Mouse (Mus musculus): ENCODE data around the gene Lss. TPM values are rescaled to one million over a fixed set of nuclear protein-coding genes. Genes with fewer than 3 reads are reported as not detected.

The Lss gene
- polyA plus RNA-seq, 1 experiment, result 32.8 TPM

DNA sequence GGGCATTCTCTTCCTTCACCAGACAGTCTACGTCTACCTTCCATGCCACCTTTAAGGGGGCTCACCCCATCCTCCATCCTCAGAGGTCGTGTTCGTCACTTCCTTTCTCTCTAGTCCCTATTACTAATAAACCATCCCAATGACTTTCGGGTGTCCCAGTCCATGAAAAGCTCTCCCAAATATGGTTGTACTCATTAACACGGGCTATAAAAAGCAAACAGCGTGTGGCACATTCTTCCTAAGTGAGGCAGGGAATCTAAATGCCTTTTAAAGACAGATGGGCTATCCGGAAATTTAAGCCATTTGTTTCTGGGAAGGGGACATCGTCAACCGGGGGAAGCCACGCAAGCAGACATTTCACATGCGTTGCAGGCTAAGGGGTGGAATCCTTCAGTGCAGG lies 58.8 kb downstream of the Lss start:
- Histone ChIP-seq H3K4me3 (ENCODE audit: insufficient read depth, low read length) (no peak overlapping the region), H3K27ac (ENCODE audit: insufficient read depth, low read length) (no peak overlapping the region), H3K4me1 (ENCODE audit: control insufficient read depth, insufficient read depth, low read length) (no peaks in the 10 kb centered on the region)
- no peak for TF ChIP-seq CTCF (IDR thresholded peaks at IDR 0.05; ENCODE audit: borderline replicate concordance, insufficient read depth, low read length)
- TF ChIP-seq POLR2A (IDR thresholded peaks at IDR 0.05; ENCODE audit: low read depth, low read length), result no peak

DNA sequence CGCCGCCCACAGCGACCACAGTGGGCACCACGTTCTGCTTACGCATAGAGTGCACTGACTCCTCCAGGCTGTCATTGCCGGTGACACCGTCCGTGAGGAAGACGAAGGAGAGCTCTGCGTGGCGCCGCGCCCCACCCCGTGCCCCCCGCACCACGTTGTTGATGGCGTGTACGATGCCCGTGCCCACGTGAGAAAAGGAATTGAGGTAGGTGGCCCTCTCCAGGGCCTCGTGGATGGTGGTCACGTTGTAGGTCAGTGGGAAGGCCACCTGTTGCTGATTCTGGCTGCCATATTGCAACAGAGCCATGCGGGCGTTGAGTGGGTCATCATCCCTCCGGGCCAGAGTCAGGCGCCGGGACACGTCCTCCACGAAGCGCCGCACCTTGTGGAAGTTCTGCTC lies 65.0 kb downstream of the Lss start:
- Histone ChIP-seq H3K27ac (ENCODE audit: insufficient read depth, low read length) (no peak overlapping the region), H3K4me3 (ENCODE audit: insufficient read depth, low read length) (no peak overlapping the region), H3K4me1 (ENCODE audit: control insufficient read depth, insufficient read depth, low read length) (no peaks in the 10 kb centered on the region)
- no peak for TF ChIP-seq POLR2A (IDR thresholded peaks at IDR 0.05; ENCODE audit: low read depth, low read length)
- no peak for TF ChIP-seq CTCF (IDR thresholded peaks at IDR 0.05; ENCODE audit: borderline replicate concordance, insufficient read depth, low read length)

DNA sequence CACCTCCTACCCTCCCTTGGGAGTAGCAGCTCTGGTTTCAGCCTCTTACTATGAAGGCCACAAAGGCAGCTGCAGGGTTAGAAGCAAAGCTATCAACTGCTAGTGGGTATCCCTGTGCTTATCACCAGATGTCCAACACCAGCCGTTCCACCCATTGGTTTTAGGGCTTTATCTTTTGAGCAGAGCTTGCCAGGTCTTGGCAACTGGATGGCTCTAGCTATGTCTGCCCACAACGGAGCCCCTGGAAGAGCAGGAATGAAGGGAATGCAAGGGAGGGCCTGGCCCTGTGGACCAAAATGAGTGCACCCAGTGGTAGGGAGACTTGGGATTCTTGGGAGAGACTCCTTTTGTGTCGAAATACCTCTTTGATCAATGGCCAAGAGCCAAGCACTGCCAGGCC lies 71.3 kb downstream of the Lss start:
- TF ChIP-seq CTCF (IDR thresholded peaks at IDR 0.05; ENCODE audit: borderline replicate concordance, insufficient read depth, low read length), result no peak
- TF ChIP-seq POLR2A (IDR thresholded peaks at IDR 0.05; ENCODE audit: low read depth, low read length), result no peak
- H3K4me1 ChIP-seq (ENCODE audit: control insufficient read depth, insufficient read depth, low read length), result no peaks in the 10 kb centered on the region
- no peak overlapping the region for H3K27ac ChIP-seq (ENCODE audit: insufficient read depth, low read length)
- no peak overlapping the region for H3K4me3 ChIP-seq (ENCODE audit: insufficient read depth, low read length)

Other genes starting within 250 kb of the Lss start
- 28.2 and 30.9 TPM in 2 replicates for gene Dip2a, start 186.3 kb upstream of the Lss start, polyA plus RNA-seq (2011; ENCODE audit: insufficient read length, low read depth, missing spikeins)
- gene AC141477.1, start 91.1 kb upstream of the Lss start, polyA plus RNA-seq (2011; ENCODE audit: insufficient read length, low read depth, missing spikeins), result 10.1 and 16.2 TPM in 2 replicates
- 13.0 and 15.5 TPM in 2 replicates for gene Pcnt, start 88.8 kb upstream of the Lss start, polyA plus RNA-seq (2011; ENCODE audit: insufficient read length, low read depth, missing spikeins)
- gene 2610028H24Rik, start 82.5 kb upstream of the Lss start, polyA plus RNA-seq (2011; ENCODE audit: insufficient read length, low read depth, missing spikeins), result not detected in 2 replicates
- gene Mcm3ap, start 62.7 kb upstream of the Lss start, polyA plus RNA-seq (2011; ENCODE audit: insufficient read length, low read depth, missing spikeins), result 35.0 and 35.4 TPM in 2 replicates
- gene Ybey, start 62.5 kb upstream of the Lss start, polyA plus RNA-seq (2011; ENCODE audit: insufficient read length, low read depth, missing spikeins), result 1.9 and 2.4 TPM in 2 replicates
- not detected in 2 replicates for gene Spatc1l, start 30.7 kb downstream of the Lss start, polyA plus RNA-seq (2011; ENCODE audit: insufficient read length, low read depth, missing spikeins)
- gene Ftcd, start 44.1 kb downstream of the Lss start, polyA plus RNA-seq (2011; ENCODE audit: insufficient read length, low read depth, missing spikeins), result not detected in 2 replicates
- gene Col6a2, start 92.0 kb downstream of the Lss start, polyA plus RNA-seq (2011; ENCODE audit: insufficient read length, low read depth, missing spikeins), result 476 and 628 TPM in 2 replicates
- 768 and 923 TPM in 2 replicates for gene Col6a1, start 194.6 kb downstream of the Lss start, polyA plus RNA-seq (2011; ENCODE audit: insufficient read length, low read depth, missing spikeins)